Mouse (Mus musculus) megakaryocyte, embryonic 14.5 days (primary cell): ENCODE measurements around the gene Cyb5r1.
"Not testable (repeated sequence)": the region's sequence is repeated elsewhere in the genome, so short reads cannot be mapped to it uniquely, and the experiment has no call there.

Experiments
- FLI1 ChIP-seq: IDR thresholded peaks from 2 replicates; pipeline ENCODE4 v1.6.1; 2012; ENCODE audit warnings: low read length, inconsistent platforms, mixed read lengths
- GATA1 ChIP-seq: IDR thresholded peaks from 3 replicates; pipeline ENCODE4 v1.6.1; 2012; ENCODE audit warnings: mixed read lengths, low read length, inconsistent platforms, borderline replicate concordance

GRCm38 (mm10) chr1:134441737-134442136, 36.4 kb downstream of the Cyb5r1 start:
- not testable (repeated sequence) for TF ChIP-seq GATA1, FLI1
